Mouse (Mus musculus) midbrain, embryonic 11.5 days (tissue): ENCODE measurements around the gene Rftn2. TPM values are rescaled to one million over a fixed set of nuclear protein-coding genes. Genes with fewer than 3 reads are reported as not detected.
A peak's percentile ranks its signal among the peaks of the same experiment; 100 is the strongest.

Source experiments
- ATAC-seq: fragments of 200-750 bp; cut with Nextera tagmentation; 2 replicates; pipeline ENCODE4 v1.8.0; 2017; ENCODE audit warnings: moderate TSS enrichment, moderate library complexity; ENCODE audit not compliant: low FRiP score
- DNase-seq: peaks from one replicate; pipeline ENCODE4 v3.0.0; 2015; ENCODE audit warnings: low spot score; ENCODE audit errors: missing footprints
- H3K27ac ChIP-seq: fragments of 300-500 bp; sonication (generic); 2 replicates; pipeline ENCODE4 v1.5.1; 2014; ENCODE audit warnings: low read depth, low read length
- H3K27me3 ChIP-seq: fragments of 300-500 bp; sonication (generic); 2 replicates; pipeline ENCODE4 v1.6.1; 2014; ENCODE audit warnings: mild to moderate bottlenecking, low read length, moderate library complexity, mixed read lengths; ENCODE audit not compliant: control insufficient read depth, insufficient read depth
- H3K36me3 ChIP-seq: fragments of 300-500 bp; sonication (generic); 2 replicates; pipeline ENCODE4 v1.6.1; 2014; ENCODE audit warnings: mild to moderate bottlenecking, low read length, moderate library complexity, mixed read lengths; ENCODE audit not compliant: control insufficient read depth, insufficient read depth
- H3K4me1 ChIP-seq: fragments of 300-500 bp; sonication (generic); 2 replicates; pipeline ENCODE4 v1.6.1; 2014; ENCODE audit warnings: low read length; ENCODE audit not compliant: control insufficient read depth, insufficient read depth
- H3K4me2 ChIP-seq: fragments of 300-500 bp; sonication (generic); 2 replicates; pipeline ENCODE4 v1.6.1; 2014; ENCODE audit warnings: mild to moderate bottlenecking, moderate library complexity
- H3K4me3 ChIP-seq: fragments of 300-500 bp; sonication (generic); 2 replicates; pipeline ENCODE4 v1.5.1; 2014; ENCODE audit warnings: low read depth, low read length
- H3K9ac ChIP-seq: fragments of 300-500 bp; sonication (generic); 2 replicates; pipeline ENCODE4 v1.6.1; 2014; ENCODE audit warnings: low read length
- H3K9me3 ChIP-seq: fragments of 300-500 bp; sonication (generic); 2 replicates; pipeline ENCODE4 v1.6.1; 2016; ENCODE audit warnings: low read length; ENCODE audit not compliant: control insufficient read depth
- WGBS: fragments of 180-500 bp; shearing (Covaris S2); extraction: QIAGEN DNeasy Blood & Tissue Kit; methylation state at CpG from one replicate; pipeline ENCODE4 v1.1.7; 2014; 5-methylcytosine and 5-hydroxymethylcytosine counted together
- polyA plus RNA-seq: library from polyadenylated mRNA; unstranded; fragments of >200 nt; fragmentation: Nextera tagmentation; extraction: Ambion mirVana; gene quantifications from 2 replicates; pipeline ENCODE4 v1.2.1, GENCODE M21; 2014

Gene Rftn2
- polyA plus RNA-seq, 1 experiment from 2014 or later: 7.3 TPM

DNA sequence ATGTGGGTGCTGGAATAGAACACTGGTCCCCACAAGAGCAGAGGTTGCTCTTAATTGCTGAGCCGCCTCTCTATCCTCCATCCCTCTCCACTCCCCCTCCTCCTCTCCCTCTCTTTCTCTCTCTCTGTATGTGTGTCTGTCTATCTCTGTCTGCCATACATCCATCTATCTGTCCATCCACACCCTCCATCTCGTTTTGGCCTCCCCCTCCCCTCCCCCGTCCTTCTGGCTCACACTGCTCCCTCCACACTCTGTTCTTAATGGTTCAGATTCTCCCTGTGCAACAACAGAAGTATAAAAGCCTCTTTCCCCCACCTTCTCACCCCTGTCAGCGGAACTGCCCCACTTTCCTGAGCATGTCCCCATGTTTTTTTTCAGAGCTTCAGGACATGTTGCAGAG is 59.0 kb downstream of the Rftn2 start:
- H3K9ac ChIP-seq: no peak overlapping the region
- DNase-seq: no peak
- H3K27me3 ChIP-seq: no peaks in the 10 kb centered on the region
- ATAC-seq: no peak
- no peak overlapping the region for H3K27ac ChIP-seq
- H3K4me1 ChIP-seq: no peaks in the 10 kb centered on the region
- H3K36me3 ChIP-seq: no peaks in the 10 kb centered on the region
- no peak overlapping the region for H3K4me2 ChIP-seq
- 82% methylated on average over 4 of the region's 4 CpGs for whole genome bisulfite sequencing
- H3K4me3 ChIP-seq: no peak overlapping the region
- no peaks in the 10 kb centered on the region for H3K9me3 ChIP-seq

- H3K4me3 ChIP-seq: no peak overlapping the region
- no peak for ATAC-seq
- DNase-seq: no peak
- 66% methylated on average over 5 of the region's 5 CpGs for WGBS
- H3K36me3 ChIP-seq: no peaks in the 10 kb centered on the region
- H3K4me1 ChIP-seq: no peaks in the 10 kb centered on the region
- H3K9me3 ChIP-seq: no peaks in the 10 kb centered on the region
- H3K27me3 ChIP-seq: no peaks in the 10 kb centered on the region
- H3K4me2 ChIP-seq: no peak overlapping the region
- H3K27ac ChIP-seq: no peak overlapping the region
- no peak overlapping the region for H3K9ac ChIP-seq
Measured at GRCm38 (mm10) chr1:55164005-55164404, 62.6 kb downstream of the Rftn2 start.

DNA sequence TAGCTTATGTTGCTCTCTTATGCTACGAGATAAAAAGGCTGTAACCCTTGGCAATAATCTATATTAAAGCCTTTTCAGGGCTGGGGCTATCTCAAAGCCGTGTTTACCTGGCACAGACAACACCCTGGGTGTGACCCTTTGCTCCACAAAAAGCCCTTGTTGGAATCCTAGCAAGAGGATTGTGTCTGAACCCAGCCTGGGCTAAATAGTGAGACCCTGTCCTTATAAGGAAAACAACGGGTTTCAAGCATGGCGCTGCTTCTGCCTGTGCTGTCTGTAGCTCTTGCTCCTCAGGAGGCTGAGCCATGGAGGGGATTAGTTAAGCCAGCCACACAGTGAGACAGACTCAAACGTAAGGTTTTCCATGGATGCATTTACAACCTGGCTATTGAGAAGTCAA is 63.8 kb downstream of the Rftn2 start:
- no peak for ATAC-seq
- WGBS: 69% methylated on average over 5 of the region's 5 CpGs

DNA sequence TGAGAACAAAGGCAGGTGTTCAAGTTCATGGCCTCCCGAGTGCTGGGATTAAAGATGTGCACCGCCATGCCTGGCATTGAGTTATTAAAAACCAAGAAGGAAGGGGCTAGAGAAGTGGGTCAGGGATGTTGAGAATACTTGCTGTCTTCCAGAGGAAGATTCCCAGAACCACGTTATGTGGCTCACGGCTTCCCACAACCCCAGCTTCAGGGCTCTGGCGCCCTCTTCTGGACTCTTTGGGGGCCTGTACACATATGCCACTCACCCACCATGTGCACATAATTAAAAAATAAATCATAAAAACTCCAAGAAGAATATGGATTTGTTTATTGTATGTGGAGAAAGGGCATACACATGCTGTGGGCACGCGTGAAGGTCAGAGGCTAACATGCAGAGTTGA is 64.7 kb downstream of the Rftn2 start:
- H3K4me2 ChIP-seq: no peak overlapping the region
- no peaks in the 10 kb centered on the region; the same call in 1 of the 2 replicates for H3K36me3 ChIP-seq
- DNase-seq (peak; percentile 90), ATAC-seq (peak; percentile 38)
- H3K4me3 ChIP-seq: no peak overlapping the region
- H3K9ac ChIP-seq: no peak overlapping the region
- 69% methylated on average over 7 of the region's 7 CpGs for WGBS
- no peak overlapping the region for H3K27ac ChIP-seq
- H3K27me3 ChIP-seq: no peaks in the 10 kb centered on the region
- H3K9me3 ChIP-seq: no peaks in the 10 kb centered on the region
- H3K4me1 ChIP-seq: no peaks in the 10 kb centered on the region

More for the DNA sequence above, 63.8 kb downstream of the Rftn2 start:
- no peak overlapping the region for H3K4me3 ChIP-seq
- no peak overlapping the region for H3K4me2 ChIP-seq
- H3K4me1 ChIP-seq: no peaks in the 10 kb centered on the region
- H3K27ac ChIP-seq: no peak overlapping the region
- DNase-seq: no peak
- H3K36me3 ChIP-seq: no peaks in the 10 kb centered on the region; the same call in 1 of the 2 replicates
- H3K9ac ChIP-seq: no peak overlapping the region
- H3K27me3 ChIP-seq: no peaks in the 10 kb centered on the region
- no peaks in the 10 kb centered on the region for H3K9me3 ChIP-seq

GRCm38 (mm10) chr1:55160831-55161638 is 65.5 kb downstream of the Rftn2 start:
- WGBS: 95% methylated on average over 17 of the region's 17 CpGs
- no peak for ATAC-seq
- no peak for DNase-seq
- Histone ChIP-seq H3K9me3 (no peaks in the 10 kb centered on the region), H3K4me1 (no peaks in the 10 kb centered on the region), H3K4me2 (no peak overlapping the region), H3K36me3 (no peaks in the 10 kb centered on the region; the same call in none of the 2 replicates), H3K27me3 (no peaks in the 10 kb centered on the region), H3K4me3 (no peak overlapping the region), H3K9ac (no peak overlapping the region), H3K27ac (no peak overlapping the region)

DNA sequence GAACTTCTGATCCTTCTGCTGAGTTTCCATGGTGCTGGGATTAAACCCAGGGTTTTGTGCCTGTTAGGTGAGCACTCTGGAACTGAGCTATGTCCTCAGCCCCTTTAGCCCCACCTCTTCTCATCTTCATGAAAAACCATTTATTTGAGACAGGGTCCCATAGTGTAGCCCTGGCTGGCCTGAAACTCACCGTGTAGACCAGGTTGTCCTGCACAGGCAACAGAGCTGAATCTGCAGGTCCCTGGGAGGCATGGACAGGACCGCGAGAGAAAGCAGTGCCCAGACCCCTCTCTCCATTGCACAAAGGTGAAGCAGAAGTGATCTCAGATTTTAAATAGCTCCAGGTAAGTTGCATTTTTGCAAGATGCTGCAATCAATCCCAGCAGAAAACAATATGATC is 66.4 kb downstream of the Rftn2 start:
- ATAC-seq (no peak), DNase-seq (no peak)
- no peak overlapping the region for H3K27ac ChIP-seq
- no peaks in the 10 kb centered on the region for H3K9me3 ChIP-seq
- no peak overlapping the region for H3K4me3 ChIP-seq
- no peaks in the 10 kb centered on the region for H3K4me1 ChIP-seq
- WGBS: 91% methylated on average over 3 of the region's 3 CpGs
- H3K9ac ChIP-seq: no peak overlapping the region
- H3K36me3 ChIP-seq: no peaks in the 10 kb centered on the region; the same call in none of the 2 replicates
- no peaks in the 10 kb centered on the region for H3K27me3 ChIP-seq
- no peak overlapping the region for H3K4me2 ChIP-seq

- no peak for ATAC-seq
Measured at GRCm38 (mm10) chr1:55158821-55159220, 67.8 kb downstream of the Rftn2 start.

DNA sequence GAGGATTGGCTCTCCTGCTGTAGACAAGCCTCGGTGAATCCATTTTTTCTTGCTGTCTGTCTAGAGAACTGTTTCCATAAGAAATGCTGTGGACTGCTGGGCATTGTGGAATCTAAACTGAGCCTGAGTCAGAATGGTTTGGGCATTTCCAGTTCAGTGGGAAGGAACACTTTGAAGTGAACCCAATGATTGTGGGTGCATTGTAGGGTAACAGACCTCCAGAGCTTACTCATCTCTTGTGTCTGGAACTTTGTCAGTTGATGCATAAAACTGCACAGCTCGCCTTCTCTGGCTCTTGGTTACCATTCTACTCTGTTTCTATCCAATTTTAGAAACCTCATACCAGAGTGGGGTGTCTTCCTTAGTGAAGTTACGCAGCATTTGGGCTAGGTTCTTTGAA is 68.4 kb downstream of the Rftn2 start:
- no peaks in the 10 kb centered on the region for H3K27me3 ChIP-seq
- DNase-seq (no peak), ATAC-seq (no peak)
- 90% methylated on average over 3 of the region's 3 CpGs for WGBS
- H3K9ac ChIP-seq: no peak overlapping the region
- no peak overlapping the region for H3K4me3 ChIP-seq
- H3K9me3 ChIP-seq: no peaks in the 10 kb centered on the region
- no peaks in the 10 kb centered on the region; the same call in none of the 2 replicates for H3K36me3 ChIP-seq
- H3K27ac ChIP-seq: no peak overlapping the region
- H3K4me1 ChIP-seq: no peaks in the 10 kb centered on the region
- H3K4me2 ChIP-seq: no peak overlapping the region

More at GRCm38 (mm10) chr1:55158821-55159220, 67.8 kb downstream of the Rftn2 start:
- no peak overlapping the region for H3K4me2 ChIP-seq
- no peaks in the 10 kb centered on the region for H3K4me1 ChIP-seq
- H3K4me3 ChIP-seq: no peak overlapping the region
- no peak overlapping the region for H3K27ac ChIP-seq
- no peak overlapping the region for H3K9ac ChIP-seq
- DNase-seq: no peak
- H3K27me3 ChIP-seq: no peaks in the 10 kb centered on the region
- 92% methylated on average over 8 of the region's 8 CpGs for WGBS
- no peaks in the 10 kb centered on the region for H3K9me3 ChIP-seq
- no peaks in the 10 kb centered on the region; the same call in none of the 2 replicates for H3K36me3 ChIP-seq

- ATAC-seq (no peak), DNase-seq (no peak)
- 95% methylated on average over 4 of the region's 4 CpGs for WGBS
- no peaks in the 10 kb centered on the region; the same call in none of the 2 replicates for H3K36me3 ChIP-seq
- no peak overlapping the region for H3K9ac ChIP-seq
- no peaks in the 10 kb centered on the region for H3K4me1 ChIP-seq
- H3K27ac ChIP-seq: no peak overlapping the region
- H3K4me3 ChIP-seq: no peak overlapping the region
- H3K9me3 ChIP-seq: no peaks in the 10 kb centered on the region
- H3K27me3 ChIP-seq: no peaks in the 10 kb centered on the region
- H3K4me2 ChIP-seq: no peak overlapping the region
Measured at GRCm38 (mm10) chr1:55157329-55157728, 69.3 kb downstream of the Rftn2 start.
